Mouse (Mus musculus) bone marrow macrophage, adult 2 months (primary cell): Measurements from ENCODE around the gene Prkce.

Experiments used
- CTCF ChIP-seq: IDR thresholded peaks from 2 replicates; pipeline ENCODE4 v1.5.1; 2012; ENCODE audit warnings: low read depth, mild to moderate bottlenecking, low read length, moderate library complexity
- POLR2A ChIP-seq: IDR thresholded peaks from 2 replicates; pipeline ENCODE4 v1.6.1; 2012; ENCODE audit warnings: mild to moderate bottlenecking, low read depth, low read length, borderline replicate concordance

DNA sequence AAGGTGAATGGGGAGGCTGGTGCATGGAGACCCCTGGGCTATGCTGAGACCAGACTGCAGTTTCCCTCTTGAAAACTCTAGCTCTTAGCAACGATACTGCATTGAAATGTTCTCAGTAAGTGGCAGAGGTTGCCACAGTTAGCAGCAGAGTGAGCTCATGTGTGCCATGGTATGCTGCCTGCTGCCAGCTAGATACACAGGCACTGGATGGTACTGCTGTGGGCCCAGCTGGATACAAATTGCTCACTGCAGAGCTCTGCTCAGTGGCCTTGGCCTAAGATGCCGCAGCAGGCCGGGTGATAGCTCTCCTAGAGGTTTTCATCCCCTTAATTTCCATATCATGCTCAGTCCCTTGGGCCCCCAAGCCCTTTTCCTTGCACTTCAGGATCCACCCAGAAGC lies 471.7 kb downstream of the Prkce start:
- TF ChIP-seq CTCF (no peak), POLR2A (no peak)
